Mouse (Mus musculus) bone marrow macrophage, adult 2 months (primary cell): Measurements from ENCODE around the gene Nubp1.

Experiments
- CTCF ChIP-seq: IDR thresholded peaks from 2 replicates; pipeline ENCODE4 v1.5.1; 2012; ENCODE audit warnings: low read depth, mild to moderate bottlenecking, low read length, moderate library complexity
- POLR2A ChIP-seq: IDR thresholded peaks from 2 replicates; pipeline ENCODE4 v1.6.1; 2012; ENCODE audit warnings: mild to moderate bottlenecking, low read depth, low read length, borderline replicate concordance

GRCm38 (mm10) chr16:10365796-10366195 lies 46.0 kb upstream of the Nubp1 start:
- TF ChIP-seq CTCF: no peak
- no peak for TF ChIP-seq POLR2A
